Mouse (Mus musculus): ENCODE data around the gene Itgb8.
A peak's percentile ranks its signal among the peaks of the same experiment; 100 is the strongest.

Itgb8 gene

GRCm38 (mm10) chr12:119147753-119148152 is 90.8 kb downstream of the Itgb8 start:
- DNase-seq (ENCODE audit: extremely low read depth, low read depth), result no peak

- no peak for DNase-seq (ENCODE audit: extremely low read depth, low read depth)
Observed at GRCm38 (mm10) chr12:119146031-119146430, 92.6 kb downstream of the Itgb8 start.

- no peak for DNase-seq (ENCODE audit: extremely low read depth, low read depth)
Observed at GRCm38 (mm10) chr12:119137946-119138345, 100.7 kb downstream of the Itgb8 start.

DNA sequence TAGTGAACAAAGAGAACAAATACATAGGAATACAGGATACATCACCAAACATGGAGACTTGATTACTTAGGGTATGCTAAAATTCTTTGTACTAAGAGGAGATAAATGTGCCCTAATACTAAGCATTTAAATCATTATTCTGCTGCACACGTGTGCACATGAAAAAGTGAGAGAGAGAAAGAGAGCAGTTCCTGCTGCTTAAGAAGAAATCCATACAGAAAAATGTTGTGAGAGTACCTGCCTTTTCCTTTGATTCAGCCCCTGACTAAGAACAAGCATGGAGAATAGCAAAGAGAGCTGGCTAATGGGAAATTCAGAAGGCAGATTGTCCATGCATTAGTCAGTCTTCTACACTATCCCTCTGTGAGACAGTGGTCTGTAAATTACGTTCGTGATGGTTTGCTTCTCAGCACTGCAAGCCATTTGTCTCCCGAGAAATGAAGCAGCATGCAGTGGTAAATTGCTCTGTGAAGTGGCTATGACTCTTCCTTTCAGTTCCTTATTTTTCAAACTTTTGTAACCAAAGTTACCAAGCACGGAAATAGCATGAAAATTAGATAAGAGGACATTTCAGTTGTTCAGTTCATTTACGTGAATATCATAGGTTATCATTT is 125.0 kb downstream of the Itgb8 start:
- DNase-seq (ENCODE audit: extremely low read depth, low read depth), result peak; percentile 17

- DNase-seq (ENCODE audit: extremely low read depth, low read depth), result no peak
Observed at GRCm38 (mm10) chr12:119110091-119110490, 128.5 kb downstream of the Itgb8 start.
